Mouse (Mus musculus): ENCODE measurements around the gene Selplg. TPM values are rescaled to one million over a fixed set of nuclear protein-coding genes. Genes with fewer than 3 reads are reported as not detected.

Gene Selplg
- polyA plus RNA-seq, 2 experiments, result 4.0 to 5.4 TPM

- no peaks in the 10 kb centered on the region for H3K9me3 ChIP-seq (ENCODE audit: control insufficient read depth, low read length)
- DNase-seq (ENCODE audit: low spot score) (peak; percentile 90), ATAC-seq (ENCODE audit: low FRiP score, low read depth) (peak; percentile 56)
- H3K4me3 ChIP-seq (replicated peaks; ENCODE audit: low read length), result peak overlapping the region; percentile 63
- H3K9ac ChIP-seq (ENCODE audit: low read depth, low read length, severe bottlenecking), result peak overlapping the region; percentile 66; the same call in 1 of the 2 replicates
- WGBS, result 4% methylated on average over 13 of the region's 13 CpGs
- peaks cover 44% of the 10 kb centered on the region for H3K36me3 ChIP-seq (ENCODE audit: control insufficient read depth, insufficient read depth, low read length)
- peaks cover 39% of the 10 kb centered on the region for H3K4me1 ChIP-seq (ENCODE audit: control insufficient read depth, insufficient read depth, low read length)
- peak overlapping the region; percentile 82 for H3K27ac ChIP-seq (replicated peaks; ENCODE audit: low read depth, low read length)
- no peaks in the 10 kb centered on the region for H3K27me3 ChIP-seq (ENCODE audit: control insufficient read depth, insufficient read depth, low read length)
- H3K4me2 ChIP-seq (replicated peaks; ENCODE audit: low read depth, low read length, severe bottlenecking), result peak overlapping the region; percentile 74
- TF ChIP-seq POLR2A (IDR thresholded peaks at IDR 0.05; ENCODE audit: borderline replicate concordance, extremely low read depth, insufficient read depth, insufficient read length), result no peak
Measured at GRCm38 (mm10) chr5:113796401-113797148, 35.9 kb downstream of the Selplg start.

DNA sequence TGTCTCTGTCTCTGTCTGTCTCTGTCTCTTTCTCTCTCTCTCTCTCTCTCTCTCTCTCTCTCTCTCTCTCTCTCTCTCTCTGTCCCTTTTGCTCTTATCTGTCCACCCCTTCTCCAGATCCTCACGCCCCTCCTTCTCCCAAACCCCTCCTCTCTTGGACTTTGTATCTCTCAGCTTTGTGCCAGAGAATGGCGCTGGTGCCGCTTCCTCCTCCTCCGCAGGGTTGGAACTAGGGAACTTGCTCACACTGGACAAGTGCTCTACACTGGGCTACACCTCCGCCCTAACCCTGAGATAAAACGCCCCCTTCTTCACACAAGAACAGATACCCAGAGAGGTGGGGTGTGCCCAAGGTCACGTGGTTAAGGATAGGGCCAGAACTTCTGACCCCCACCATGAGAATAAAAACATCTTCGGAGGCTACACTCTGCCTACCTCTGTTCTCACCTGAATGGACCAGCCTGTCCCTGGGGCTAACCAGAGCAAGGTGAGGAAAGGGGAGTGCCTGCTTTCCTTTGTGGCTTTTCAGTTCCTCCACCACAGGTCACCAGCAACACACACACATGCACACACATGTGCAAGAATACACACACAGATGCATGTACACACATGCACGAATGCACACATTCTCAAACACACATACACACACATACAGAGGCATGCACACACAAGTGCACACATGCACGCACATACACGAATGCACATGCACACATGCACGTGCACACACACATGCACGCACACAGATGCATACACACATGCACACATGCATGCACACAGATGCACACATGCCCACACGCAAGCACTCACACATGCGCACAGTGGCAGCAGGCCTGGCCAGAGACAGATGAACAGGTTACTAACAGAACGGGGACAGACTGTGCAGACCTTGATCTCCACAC, 41.0 kb downstream of the Selplg start:
- Histone ChIP-seq H3K27ac (replicated peaks; ENCODE audit: low read depth, low read length) (no peak overlapping the region; the same call in 1 of the 2 replicates), H3K27me3 (ENCODE audit: control insufficient read depth, insufficient read depth, low read length) (no peaks in the 10 kb centered on the region), H3K4me2 (replicated peaks; ENCODE audit: low read depth, low read length, severe bottlenecking) (no peak overlapping the region), H3K9ac (ENCODE audit: low read depth, low read length, severe bottlenecking) (no peak overlapping the region), H3K4me3 (replicated peaks; ENCODE audit: low read length) (no peak overlapping the region), H3K4me1 (ENCODE audit: control insufficient read depth, insufficient read depth, low read length) (peaks cover 48% of the 10 kb centered on the region), H3K9me3 (ENCODE audit: control insufficient read depth, low read length) (no peaks in the 10 kb centered on the region), H3K36me3 (ENCODE audit: control insufficient read depth, insufficient read depth, low read length) (peaks cover 41% of the 10 kb centered on the region)
- ATAC-seq (ENCODE audit: low FRiP score, low read depth), result no peak
- WGBS, result 81% methylated on average over 16 of the region's 16 CpGs
- no peak for TF ChIP-seq POLR2A (IDR thresholded peaks at IDR 0.05; ENCODE audit: borderline replicate concordance, extremely low read depth, insufficient read depth, insufficient read length)
- no peak for DNase-seq (ENCODE audit: low spot score)

DNA sequence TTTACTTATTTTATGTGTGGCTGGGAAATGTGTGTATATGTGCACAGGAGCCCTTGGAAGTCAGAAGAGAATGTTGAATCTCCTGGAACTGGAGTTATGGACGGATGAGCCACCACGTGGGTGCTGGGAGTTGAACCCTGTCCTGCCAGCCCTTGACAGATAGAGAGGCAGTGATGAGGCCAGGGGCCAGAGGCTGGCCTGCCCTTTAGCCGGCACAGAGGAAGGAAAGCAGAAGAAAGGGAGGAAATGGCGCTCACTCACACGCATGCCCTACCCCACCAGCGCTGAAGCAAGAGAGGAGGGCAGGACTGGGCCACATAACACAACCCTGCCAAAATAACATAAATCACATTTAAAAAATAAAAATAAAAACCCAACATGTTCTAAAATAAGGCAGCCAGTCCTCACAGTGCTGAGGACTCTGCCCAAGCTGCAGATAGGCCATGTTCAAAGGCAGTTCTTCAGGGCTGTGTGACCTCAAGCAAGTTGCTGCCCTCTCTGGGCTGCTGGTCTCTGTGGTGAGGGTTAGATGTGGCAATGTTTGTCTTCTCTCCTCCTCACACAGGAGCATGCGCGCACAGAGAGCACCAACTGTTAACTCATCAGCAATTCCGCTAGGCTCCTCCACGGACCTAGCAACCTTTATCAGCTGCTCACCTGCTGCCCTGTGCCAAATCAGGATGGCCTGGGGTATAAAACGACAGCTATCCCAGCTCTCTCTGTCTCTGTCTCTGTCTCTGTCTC, 41.8 kb downstream of the Selplg start:
- TF ChIP-seq POLR2A (IDR thresholded peaks at IDR 0.05; ENCODE audit: borderline replicate concordance, extremely low read depth, insufficient read depth, insufficient read length), result no peak
- no peak overlapping the region for H3K9ac ChIP-seq (ENCODE audit: low read depth, low read length, severe bottlenecking)
- WGBS, result 66% methylated on average over 11 of the region's 11 CpGs
- ATAC-seq (ENCODE audit: low FRiP score, low read depth), result no peak
- DNase-seq (ENCODE audit: low spot score), result no peak
- H3K27ac ChIP-seq (replicated peaks; ENCODE audit: low read depth, low read length), result no peak overlapping the region; the same call in none of the 2 replicates
- H3K27me3 ChIP-seq (ENCODE audit: control insufficient read depth, insufficient read depth, low read length), result no peaks in the 10 kb centered on the region
- H3K4me2 ChIP-seq (replicated peaks; ENCODE audit: low read depth, low read length, severe bottlenecking), result no peak overlapping the region
- H3K4me3 ChIP-seq (replicated peaks; ENCODE audit: low read length), result no peak overlapping the region
- peaks cover 40% of the 10 kb centered on the region for H3K4me1 ChIP-seq (ENCODE audit: control insufficient read depth, insufficient read depth, low read length)
- no peaks in the 10 kb centered on the region for H3K9me3 ChIP-seq (ENCODE audit: control insufficient read depth, low read length)
- peaks cover 34% of the 10 kb centered on the region for H3K36me3 ChIP-seq (ENCODE audit: control insufficient read depth, insufficient read depth, low read length)

DNA sequence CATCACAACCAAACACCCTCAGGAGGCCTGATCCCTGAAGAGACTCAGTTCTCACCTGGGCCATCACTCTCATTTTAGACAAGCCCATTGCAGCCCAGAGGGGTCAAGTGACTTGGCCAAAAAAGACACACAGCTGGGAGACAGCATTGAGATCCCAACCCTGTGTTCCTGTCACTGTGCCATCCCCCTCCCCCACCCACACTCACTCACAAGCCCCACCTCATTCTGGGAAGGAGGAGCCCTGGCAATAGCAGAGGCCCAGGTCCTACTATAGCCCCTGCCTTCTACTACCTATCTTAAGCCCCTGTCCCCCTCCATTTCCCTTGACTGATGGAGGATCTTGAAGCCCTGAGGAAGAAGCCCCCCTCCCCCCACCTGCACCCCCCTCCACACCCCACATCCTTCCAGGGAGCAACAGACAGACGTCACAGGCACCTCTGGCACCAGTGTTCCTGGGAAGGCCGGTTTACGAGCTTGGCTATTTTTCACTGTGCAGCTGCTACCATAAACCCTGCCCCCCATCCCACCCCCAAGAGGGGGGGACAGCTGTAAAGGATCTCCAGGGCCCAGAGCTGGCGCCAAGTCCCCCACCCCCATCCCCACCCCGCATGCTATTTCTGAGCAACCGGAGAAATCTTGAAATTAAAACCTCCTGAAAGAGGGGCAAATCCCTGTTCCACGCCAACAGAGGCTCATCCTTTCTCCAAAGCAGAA, 43.2 kb downstream of the Selplg start:
- Histone ChIP-seq H3K4me1 (ENCODE audit: control insufficient read depth, insufficient read depth, low read length) (peaks cover 40% of the 10 kb centered on the region), H3K9ac (ENCODE audit: low read depth, low read length, severe bottlenecking) (no peak overlapping the region), H3K9me3 (ENCODE audit: control insufficient read depth, low read length) (no peaks in the 10 kb centered on the region), H3K4me3 (replicated peaks; ENCODE audit: low read length) (no peak overlapping the region), H3K36me3 (ENCODE audit: control insufficient read depth, insufficient read depth, low read length) (peaks cover 20% of the 10 kb centered on the region), H3K4me2 (replicated peaks; ENCODE audit: low read depth, low read length, severe bottlenecking) (peak overlapping the region; percentile 28; the same call in 1 of the 2 replicates), H3K27me3 (ENCODE audit: control insufficient read depth, insufficient read depth, low read length) (no peaks in the 10 kb centered on the region), H3K27ac (replicated peaks; ENCODE audit: low read depth, low read length) (peak overlapping the region; percentile 79)
- TF ChIP-seq POLR2A (IDR thresholded peaks at IDR 0.05; ENCODE audit: borderline replicate concordance, extremely low read depth, insufficient read depth, insufficient read length), result no peak
- DNase-seq (ENCODE audit: low spot score) (peak; percentile 92), ATAC-seq (ENCODE audit: low FRiP score, low read depth) (peak; percentile 92)
- WGBS, result 7% methylated on average over 7 of the region's 7 CpGs

Data from limb, embryonic 14.5 days (tissue).